Mouse (Mus musculus) heart, adult 11 months (tissue): ENCODE measurements at regions not wholly inside any gene's neighbourhood (a gene's known extent, or its start where the extent isn't known, plus 50 kb on each side); places are given as distances from the start of the nearest gene placed in this dataset.

ENCODE experiments used
- DNase-seq: peaks from one replicate; pipeline ENCODE4 v3.0.0; 2022

DNA sequence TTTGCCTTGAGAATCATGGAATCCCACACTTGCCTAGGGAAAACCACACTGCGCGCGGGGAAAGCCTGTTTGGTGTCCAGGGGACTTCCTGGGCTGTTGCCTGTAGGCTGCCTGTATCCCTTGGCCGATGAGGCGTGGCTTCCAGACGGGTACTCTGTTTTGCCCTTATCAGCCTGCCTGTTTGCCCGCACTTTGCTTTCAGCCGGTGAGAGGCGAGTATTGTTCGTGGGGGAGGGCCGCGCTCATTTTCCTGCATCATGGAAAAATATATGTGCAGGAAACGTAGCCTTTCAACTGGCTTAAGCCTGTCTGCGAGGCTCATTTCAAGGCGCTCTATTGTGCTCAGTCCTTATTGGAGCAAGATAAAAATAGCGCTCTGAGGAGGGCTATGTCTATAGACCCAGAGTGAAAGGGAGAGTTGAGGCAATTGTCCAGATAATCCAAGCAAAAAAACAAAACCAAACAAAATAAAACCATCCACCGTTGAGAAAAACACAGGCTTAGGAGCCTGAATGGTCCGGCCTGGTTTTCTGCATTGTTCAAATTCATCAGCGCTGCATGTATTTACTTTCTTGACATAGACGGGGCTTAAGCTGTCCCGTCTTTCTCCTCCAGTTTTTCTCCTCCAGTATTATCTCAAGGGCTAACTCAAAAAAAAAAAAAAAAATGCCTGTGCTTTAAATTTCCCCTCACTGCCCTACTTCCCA, 67.9 kb downstream of the Klf5 start:
- DNase-seq, result peak; percentile 75

DNA sequence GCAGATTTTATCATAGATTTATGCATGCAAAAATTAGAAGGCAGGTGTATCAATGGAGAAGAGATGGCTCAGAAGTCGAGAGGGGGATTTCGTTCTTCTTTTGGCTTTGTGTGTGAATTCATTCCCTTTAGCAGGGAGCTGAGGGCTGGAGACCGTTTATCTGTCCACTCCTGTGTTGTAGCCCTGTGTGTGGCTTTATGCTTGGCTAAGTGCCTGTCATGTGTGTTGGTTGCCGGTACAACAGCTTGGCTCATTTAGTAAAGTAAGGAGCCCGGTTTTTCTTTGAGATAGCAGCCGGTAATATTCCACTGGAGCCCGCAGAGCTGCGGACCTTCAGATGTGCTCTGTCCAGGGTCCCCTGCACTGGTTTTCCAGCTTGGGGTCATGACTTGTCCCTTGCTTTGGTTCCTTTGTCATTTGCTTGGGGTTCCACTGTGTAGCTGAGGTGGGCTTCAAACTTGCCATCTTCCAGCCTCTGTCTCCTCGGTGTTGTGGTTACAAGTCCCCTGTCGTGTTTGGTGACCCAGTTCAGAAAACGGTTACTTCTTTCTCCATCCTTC, 68.6 kb downstream of the Klf5 start:
- DNase-seq, result peak; percentile 72

- DNase-seq, result peak; percentile 65
These were observed 70.9 kb downstream of the Klf5 start for GRCm38 (mm10) chr14:99369366-99369765.

GRCm38 (mm10) chr14:99373682-99374081, 75.2 kb downstream of the Klf5 start:
- peak; percentile 55 for DNase-seq

DNA sequence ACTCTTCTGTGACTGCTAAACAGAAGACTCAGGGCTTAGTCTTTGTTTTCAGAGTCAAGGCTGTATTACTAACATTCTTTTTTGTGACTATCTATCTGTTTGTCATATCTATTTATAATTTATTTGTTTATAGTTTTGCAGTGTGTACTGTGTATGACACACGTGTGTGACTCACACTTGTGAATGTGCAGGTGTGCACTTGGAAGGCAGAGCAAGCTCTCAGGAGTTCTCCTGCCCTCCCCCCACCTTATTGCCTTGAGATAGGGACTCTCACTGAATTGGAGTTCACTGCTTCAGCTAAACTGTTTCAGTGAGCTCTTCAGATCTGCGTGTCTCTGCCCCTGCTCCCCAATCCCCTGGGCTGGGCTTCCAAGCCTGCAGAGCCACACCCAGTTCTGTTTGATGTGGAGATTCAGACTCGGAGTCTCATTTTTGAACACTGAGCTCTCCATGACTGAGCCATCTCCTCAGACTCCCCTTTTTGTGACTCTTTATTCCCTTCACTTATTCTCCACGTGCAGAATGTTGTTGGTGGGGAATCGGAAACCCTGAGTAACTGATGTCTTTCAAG, 76.6 kb downstream of the Klf5 start:
- peak; percentile 35 for DNase-seq

- DNase-seq, result peak; percentile 66
These were observed 78.4 kb downstream of the Klf5 start for GRCm38 (mm10) chr14:99376652-99377502.

DNA sequence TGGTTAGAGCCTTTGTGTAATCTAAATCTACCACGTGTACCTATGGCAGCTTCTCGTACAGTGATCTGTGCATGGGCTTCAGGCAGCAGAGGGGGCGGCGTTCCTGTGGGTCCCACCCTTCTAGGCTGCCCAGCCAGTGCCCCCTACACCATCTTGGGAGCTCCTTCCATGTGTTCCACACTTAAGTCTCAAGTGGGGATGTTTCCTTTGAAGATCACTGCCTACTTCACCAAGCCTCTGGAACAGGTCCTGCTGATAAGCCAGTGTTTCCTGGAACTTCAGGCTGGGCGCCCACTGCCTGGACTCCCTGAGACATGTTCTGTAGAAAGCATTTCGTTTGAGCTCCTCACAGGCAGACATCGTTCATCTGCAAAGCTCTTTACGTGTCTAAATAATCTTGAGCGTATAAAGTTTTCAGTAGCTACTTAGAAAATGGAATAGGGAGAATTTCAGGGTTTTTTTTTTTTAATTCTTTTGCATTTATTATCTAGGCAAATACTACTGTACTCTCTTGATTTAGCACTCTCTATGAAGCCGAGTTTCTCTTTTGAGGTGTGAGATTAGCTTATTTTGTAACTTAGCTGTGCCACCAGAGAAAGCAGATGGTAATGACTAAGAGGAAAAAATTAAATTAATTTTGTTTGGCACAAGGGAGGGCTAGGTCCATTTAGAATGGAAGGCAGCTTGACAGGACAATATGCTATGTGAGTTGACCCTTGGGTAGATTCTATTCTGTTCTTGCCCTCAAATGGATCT, 82.9 kb downstream of the Klf5 start:
- peak; percentile 30 for DNase-seq

- DNase-seq, result no peak
These were observed 83.6 kb downstream of the Klf5 start for GRCm38 (mm10) chr14:99382051-99382450.

DNA sequence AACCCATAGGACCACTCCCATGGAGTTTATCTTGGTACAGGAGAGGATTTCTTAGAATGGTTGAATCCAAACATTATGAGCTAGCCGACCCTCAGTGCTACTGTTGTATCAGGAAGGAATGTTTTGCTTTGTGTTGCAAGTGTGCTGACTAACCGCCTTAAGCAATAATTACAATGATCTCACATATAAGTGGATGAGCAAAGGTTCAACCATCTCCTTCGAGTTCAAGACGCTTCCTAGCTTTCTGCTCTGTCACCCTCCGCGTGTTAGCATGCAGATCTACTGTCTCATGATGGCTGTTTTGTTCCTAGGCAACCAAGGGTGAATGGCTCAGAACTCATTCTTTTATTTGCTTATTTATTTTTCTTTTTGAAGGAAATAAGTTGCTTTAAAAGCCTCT, 84.7 kb downstream of the Klf5 start:
- DNase-seq, result no peak

DNA sequence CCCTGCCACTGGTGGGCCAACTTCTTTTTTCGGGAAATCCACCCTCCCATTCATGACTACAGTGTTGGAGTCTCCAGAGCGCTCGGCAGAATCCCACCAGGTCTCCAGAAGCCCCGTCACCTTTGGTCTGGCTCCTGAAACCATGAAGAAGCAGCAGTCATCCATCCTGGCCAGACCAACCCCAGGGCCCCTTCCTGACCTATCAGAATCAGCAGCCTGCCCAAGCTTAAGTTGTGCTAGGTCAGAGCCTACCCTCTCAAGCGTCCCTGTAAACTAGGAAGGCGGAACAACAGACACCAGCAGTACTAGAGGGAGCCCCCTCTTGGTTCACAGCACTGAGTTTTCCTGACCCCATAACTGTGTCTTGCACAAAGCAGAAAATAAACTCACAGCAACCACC, 89.1 kb downstream of the Klf5 start:
- no peak for DNase-seq

- DNase-seq, result peak; percentile 24
These were observed 90.8 kb downstream of the Klf5 start for GRCm38 (mm10) chr14:99389306-99389705.

DNA sequence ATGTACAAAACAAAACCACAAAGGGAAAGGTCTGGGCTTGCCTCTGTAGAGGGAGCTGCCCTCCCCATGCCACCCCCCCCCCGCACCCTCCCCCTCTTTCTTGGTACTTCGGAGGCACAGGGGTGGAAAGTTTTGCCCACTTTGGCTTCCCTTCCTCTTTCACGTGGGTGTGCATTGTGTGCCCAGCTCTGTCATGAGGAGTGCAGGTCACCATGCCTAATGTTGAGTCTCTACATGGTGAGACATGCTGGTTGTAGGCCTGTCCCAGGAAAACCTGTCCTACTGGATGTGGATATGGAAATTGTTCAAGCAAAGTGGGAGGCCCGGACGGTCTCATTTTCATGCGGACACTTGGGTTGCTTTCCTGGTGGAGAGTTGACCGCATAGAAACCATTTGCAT, 93.2 kb downstream of the Klf5 start:
- peak; percentile 70 for DNase-seq

GRCm38 (mm10) chr14:99392813-99393212, 94.3 kb downstream of the Klf5 start:
- DNase-seq, result peak; percentile 5

GRCm38 (mm10) chr14:99393611-99394010, 95.1 kb downstream of the Klf5 start:
- DNase-seq, result no peak

- DNase-seq, result peak; percentile 31
These were observed 104.8 kb downstream of the Klf5 start for GRCm38 (mm10) chr14:99403155-99403726.

- peak; percentile 23 for DNase-seq
These were observed 106.7 kb downstream of the Klf5 start for GRCm38 (mm10) chr14:99405228-99405627.

DNA sequence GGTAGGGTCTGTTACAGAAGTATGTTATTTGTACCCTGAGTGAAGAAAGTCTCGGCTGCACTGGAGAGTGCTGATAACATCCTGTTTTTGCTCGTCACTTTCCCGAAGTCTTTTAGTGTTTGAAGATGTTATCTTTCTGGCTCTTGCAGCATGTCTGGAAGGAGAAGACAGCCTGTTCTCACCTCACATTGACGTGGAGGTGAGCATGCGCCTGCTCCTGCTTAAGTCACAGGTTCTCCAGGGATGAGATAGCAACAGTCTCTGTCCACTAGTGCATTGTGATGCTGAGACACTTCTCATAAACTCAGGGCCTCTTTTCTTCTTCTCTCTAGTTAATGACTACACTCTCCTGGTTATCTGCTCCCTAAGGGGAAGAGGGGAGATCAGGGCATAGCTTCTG, 113.3 kb downstream of the Klf5 start:
- no peak for DNase-seq

- DNase-seq, result no peak
These were observed 117.7 kb downstream of the Klf5 start for GRCm38 (mm10) chr14:99416169-99416568.

GRCm38 (mm10) chr14:99418970-99419369, 120.5 kb downstream of the Klf5 start:
- DNase-seq, result peak; percentile 42

DNA sequence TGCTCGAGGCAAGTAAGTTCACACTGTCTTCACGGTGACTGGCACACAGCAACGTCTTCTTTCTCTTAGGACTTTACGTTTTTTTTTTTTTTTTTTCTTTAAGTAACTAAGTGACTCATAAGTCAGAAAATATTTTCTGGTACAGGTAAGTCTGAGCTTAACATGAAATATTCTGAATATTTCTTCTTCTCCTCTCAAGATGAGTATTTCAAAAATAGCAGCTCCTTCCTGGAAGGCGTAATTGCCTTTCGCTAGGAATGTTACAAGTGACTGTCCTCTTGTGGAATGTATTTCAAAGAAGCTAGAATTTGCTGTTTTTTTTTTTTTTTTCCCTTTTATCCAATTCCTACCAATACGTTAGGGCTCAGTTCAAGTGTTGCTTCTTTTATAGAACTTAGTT, 124.8 kb downstream of the Klf5 start:
- DNase-seq, result no peak

DNA sequence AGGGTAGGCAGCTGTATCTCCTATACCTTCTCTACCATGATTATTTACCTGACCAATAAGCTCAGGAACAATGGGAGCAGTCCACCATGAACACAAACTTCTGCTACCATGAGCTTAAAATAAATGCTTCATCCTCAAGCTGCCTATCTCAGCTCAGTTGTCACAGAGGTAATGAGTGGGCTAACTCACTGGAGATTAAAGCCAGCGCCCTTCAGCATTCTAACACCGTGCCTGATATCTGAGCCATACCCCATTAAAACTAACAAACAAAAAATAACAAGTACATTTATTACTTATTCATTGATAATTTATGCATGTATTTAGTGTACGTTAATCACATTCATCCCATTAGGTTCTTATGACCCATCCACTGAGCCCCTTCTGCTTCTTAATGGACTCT, 128.6 kb downstream of the Klf5 start:
- DNase-seq, result no peak

GRCm38 (mm10) chr14:99430323-99430722, 131.8 kb downstream of the Klf5 start:
- DNase-seq, result no peak
